Mouse (Mus musculus) small intestine, adult 2 months (tissue): ENCODE results near the gene Atp13a3. TPM values are rescaled to one million over a fixed set of nuclear protein-coding genes. Genes with fewer than 3 reads are reported as not detected.
"Not testable (repeated sequence)": the region's sequence is repeated elsewhere in the genome, so short reads cannot be mapped to it uniquely, and the experiment has no call there.

Experiments used
- H3K27ac ChIP-seq: fragments of 200-500 bp; 2 replicates; pipeline ENCODE4 v1.5.1; 2012; ENCODE audit warnings: low read depth, low read length, control low read depth, inconsistent platforms; ENCODE audit not compliant: insufficient read depth
- H3K27me3 ChIP-seq: fragments of 200-500 bp; 2 replicates; pipeline ENCODE4 v1.6.1; 2012; ENCODE audit warnings: mild to moderate bottlenecking, moderate library complexity, low read length, inconsistent platforms; ENCODE audit not compliant: control insufficient read depth, insufficient read depth
- H3K36me3 ChIP-seq: fragments of 200-500 bp; 2 replicates; pipeline ENCODE4 v1.6.1; 2012; ENCODE audit warnings: mild to moderate bottlenecking, low read length, control low read depth, inconsistent platforms; ENCODE audit not compliant: control insufficient read depth, insufficient read depth
- H3K4me1 ChIP-seq: fragments of 200-500 bp; 2 replicates; pipeline ENCODE4 v1.6.1; 2012; ENCODE audit warnings: low read length, inconsistent platforms, mixed read lengths; ENCODE audit not compliant: control insufficient read depth, insufficient read depth, insufficient read length
- H3K4me3 ChIP-seq: fragments of 200-500 bp; 2 replicates; pipeline ENCODE4 v1.5.1; 2012; ENCODE audit warnings: low read depth, mild to moderate bottlenecking, control low read depth, inconsistent platforms, low read length, moderate library complexity
- CTCF ChIP-seq: fragments of 200-500 bp; IDR thresholded peaks from 2 replicates; pipeline ENCODE4 v1.5.1; 2012; ENCODE audit warnings: low read depth, mild to moderate bottlenecking, control low read depth, inconsistent platforms, low read length, moderate library complexity, mixed read lengths; ENCODE audit not compliant: insufficient replicate concordance, insufficient read length; ENCODE audit errors: extremely low read depth
- POLR2A ChIP-seq: fragments of 200-500 bp; IDR thresholded peaks from 2 replicates; pipeline ENCODE4 v1.6.1; 2012; ENCODE audit warnings: low read depth, mild to moderate bottlenecking, control low read depth, inconsistent platforms, low read length, moderate library complexity
- WGBS: fragments of 180-500 bp; shearing (Covaris S2); methylation state at CpG from one replicate; pipeline ENCODE4 v1.1.7; 2018; 5-methylcytosine and 5-hydroxymethylcytosine counted together
- polyA plus RNA-seq: library from polyadenylated mRNA; depleted of rRNA; stranded (reverse); fragments of >200 nt; gene quantifications from 2 replicates; pipeline ENCODE4 v1.2.3, GENCODE M21; 2012; rRNA removed

Atp13a3 gene
- 7.4 and 22.8 TPM in 2 replicates for polyA plus RNA-seq

DNA sequence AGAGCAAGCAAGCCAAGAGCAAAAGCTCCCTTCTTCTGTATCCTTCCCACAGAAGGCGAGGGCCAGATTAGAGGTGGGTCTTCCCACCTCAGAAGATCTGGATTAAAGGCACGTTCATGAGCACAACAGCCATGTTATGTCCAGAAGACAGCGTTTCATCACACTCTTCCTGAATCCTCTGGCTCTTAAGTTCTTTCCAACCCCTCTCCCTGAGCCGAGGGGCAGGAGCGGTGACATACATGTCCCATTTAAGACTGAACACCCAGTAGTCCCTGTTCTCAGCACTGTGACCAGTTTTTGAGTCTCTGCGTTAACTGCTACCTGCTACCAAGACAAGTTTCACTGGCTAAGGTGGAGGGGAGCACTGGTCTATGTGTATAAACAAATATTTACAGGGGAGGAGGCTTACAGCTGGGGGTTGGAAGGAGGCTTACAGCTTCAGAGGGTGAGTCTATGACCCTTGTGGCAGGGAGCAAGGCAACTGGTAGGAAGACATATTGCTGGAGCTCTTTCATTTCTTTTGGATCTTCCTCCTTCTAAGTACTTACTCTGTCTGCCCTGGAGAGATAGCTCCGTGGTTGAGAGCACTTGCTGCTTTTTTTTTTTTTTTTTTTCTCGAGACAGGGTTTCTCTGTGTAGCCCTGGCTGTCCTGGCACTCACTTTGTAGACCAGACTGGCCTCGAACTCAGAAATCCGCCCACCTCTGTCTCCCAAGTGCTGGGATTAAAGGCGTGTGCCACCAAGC lies at the start of gene Atp13a3:
Atp13a3 (minus strand) TSS at position 51 of the 746 bp plus-strand sequence.
- Histone ChIP-seq H3K27me3 (no peaks in the 10 kb centered on the region), H3K36me3 (no peaks in the 10 kb centered on the region), H3K4me3 (no peak within 1 kb of the TSS), H3K27ac (no peak within 1 kb of the TSS), H3K4me1 (peaks cover 14% of the 10 kb centered on the region; the same call in 1 of the 2 replicates)
- no peak for TF ChIP-seq CTCF
- TF ChIP-seq POLR2A: no peak
- 78% methylated on average over 11 of the region's 11 CpGs for WGBS

DNA sequence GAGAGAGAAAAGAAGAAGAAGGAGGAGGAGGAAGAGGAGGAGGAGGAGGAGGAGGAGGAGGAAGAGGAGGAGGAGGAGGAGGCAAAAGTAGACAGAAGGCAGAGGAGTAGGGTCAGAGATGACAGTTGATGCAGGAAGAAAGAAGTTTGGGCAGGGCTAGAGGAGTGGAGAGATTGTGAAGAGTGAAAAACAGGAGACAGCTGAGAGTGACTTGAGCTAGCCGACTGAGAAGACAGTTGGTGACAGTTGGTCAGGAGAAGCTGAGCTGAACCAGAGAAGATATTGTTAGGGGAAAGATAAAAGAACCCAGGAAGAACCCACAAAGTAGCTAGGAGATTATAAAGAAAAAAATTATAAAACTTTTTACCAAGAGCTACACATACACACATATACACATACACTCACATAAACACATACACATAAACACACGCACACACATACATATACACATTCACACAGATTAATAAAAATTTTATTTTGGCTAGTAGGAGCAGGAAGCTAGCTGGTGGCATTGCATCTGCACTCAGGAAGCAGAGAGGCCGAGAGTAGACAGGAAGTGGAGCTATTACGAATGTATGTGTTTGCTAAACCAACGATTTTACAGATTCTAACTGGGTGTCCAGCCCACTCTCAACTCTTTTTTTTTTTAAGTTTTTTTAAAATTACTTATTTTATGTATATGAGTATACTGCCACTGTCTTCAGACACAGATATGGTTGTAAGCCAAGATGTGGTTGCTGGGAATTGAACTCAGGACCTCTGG lies 47.6 kb upstream of the Atp13a3 start:
- H3K27ac ChIP-seq: no peak overlapping the region
- no peak for TF ChIP-seq CTCF
- no peak for TF ChIP-seq POLR2A
- no peaks in the 10 kb centered on the region for H3K36me3 ChIP-seq
- 59% methylated on average over 5 of the region's 5 CpGs for WGBS
- H3K27me3 ChIP-seq: no peaks in the 10 kb centered on the region
- peaks cover 7% of the 10 kb centered on the region; the same call in 1 of the 2 replicates for H3K4me1 ChIP-seq
- no peak overlapping the region for H3K4me3 ChIP-seq

DNA sequence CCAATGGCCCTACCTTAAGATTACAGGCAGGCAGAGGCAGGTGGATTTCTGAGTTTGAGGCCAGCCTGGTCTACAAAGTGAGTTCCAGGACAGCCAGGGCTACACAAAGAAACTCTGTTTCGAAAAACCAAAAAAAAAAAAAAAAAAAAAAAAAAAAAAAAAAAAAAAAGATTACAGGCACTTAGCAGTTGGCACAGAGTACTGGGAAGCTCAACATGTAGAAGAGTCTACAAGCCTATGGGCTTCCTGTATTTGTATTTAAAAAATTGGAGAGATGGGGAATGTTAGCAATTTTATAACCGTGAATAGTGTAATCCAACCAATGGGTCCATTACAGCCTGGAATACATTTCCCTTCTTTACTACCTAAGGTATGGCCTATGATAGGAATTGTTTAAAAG lies 45.4 kb upstream of the Atp13a3 start:
- not testable (repeated sequence) for H3K4me3 ChIP-seq, H3K4me1 ChIP-seq, H3K27ac ChIP-seq, H3K36me3 ChIP-seq, H3K27me3 ChIP-seq
- WGBS: 82% methylated on average over 2 of the region's 2 CpGs

- peaks cover 10% of the 10 kb centered on the region for H3K4me1 ChIP-seq
- no peak for TF ChIP-seq CTCF
- TF ChIP-seq POLR2A: no peak
- no peak overlapping the region for H3K4me3 ChIP-seq
- H3K27ac ChIP-seq: no peak overlapping the region
- no peaks in the 10 kb centered on the region for H3K36me3 ChIP-seq
- H3K27me3 ChIP-seq: no peaks in the 10 kb centered on the region
- WGBS: 80% methylated on average over 1 of the region's 1 CpGs
Measured at GRCm38 (mm10) chr16:30449017-30449416, 43.2 kb upstream of the Atp13a3 start.

- Histone ChIP-seq H3K4me1 (peaks cover 14% of the 10 kb centered on the region), H3K36me3 (no peaks in the 10 kb centered on the region), H3K27me3 (no peaks in the 10 kb centered on the region), H3K4me3 (no peak overlapping the region), H3K27ac (no peak overlapping the region)
- WGBS: 93% methylated on average over 3 of the region's 3 CpGs
- TF ChIP-seq CTCF: no peak
Measured at GRCm38 (mm10) chr16:30448169-30448568, 42.4 kb upstream of the Atp13a3 start.

- 72% methylated on average over 4 of the region's 4 CpGs for WGBS
- H3K27ac ChIP-seq: no peak overlapping the region
Measured at GRCm38 (mm10) chr16:30447642-30448041, 41.9 kb upstream of the Atp13a3 start.

GRCm38 (mm10) chr16:30443411-30443810 lies 37.6 kb upstream of the Atp13a3 start:
- TF ChIP-seq CTCF: no peak
- TF ChIP-seq POLR2A: no peak
- Histone ChIP-seq H3K4me1 (peaks cover 22% of the 10 kb centered on the region), H3K27ac (no peak overlapping the region), H3K27me3 (no peaks in the 10 kb centered on the region), H3K4me3 (no peak overlapping the region), H3K36me3 (no peaks in the 10 kb centered on the region)
- WGBS: 23% methylated on average over 8 of the region's 8 CpGs

More at GRCm38 (mm10) chr16:30447642-30448041, 41.9 kb upstream of the Atp13a3 start:
- no peak overlapping the region for H3K4me3 ChIP-seq
- no peaks in the 10 kb centered on the region for H3K27me3 ChIP-seq
- TF ChIP-seq CTCF (no peak), POLR2A (no peak)
- no peaks in the 10 kb centered on the region for H3K36me3 ChIP-seq
- H3K4me1 ChIP-seq: peaks cover 12% of the 10 kb centered on the region
